Mouse (Mus musculus) intestine, postnatal 0 days (tissue): ENCODE data around the gene Ms4a6d. TPM values are rescaled to one million over a fixed set of nuclear protein-coding genes. Genes with fewer than 3 reads are reported as not detected.
"Not testable (repeated sequence)": the region's sequence is repeated elsewhere in the genome, so short reads cannot be mapped to it uniquely, and the experiment has no call there.

ENCODE experiments used
- ATAC-seq: fragments of 200-750 bp; cut with Nextera tagmentation; 2 replicates; pipeline ENCODE4 v1.8.0; 2017; ENCODE audit warnings: mild to moderate bottlenecking, moderate TSS enrichment, moderate library complexity
- H3K27ac ChIP-seq: fragments of 300-500 bp; sonication (generic); 2 replicates; pipeline ENCODE4 v1.5.1; 2014; ENCODE audit warnings: mild to moderate bottlenecking, low read depth, low read length, moderate library complexity
- H3K27me3 ChIP-seq: fragments of 300-500 bp; sonication (generic); replicated peaks from 2 replicates; pipeline ENCODE4 v1.6.1; 2014; ENCODE audit warnings: low read length, mixed read lengths; ENCODE audit not compliant: control insufficient read depth, insufficient read depth
- H3K36me3 ChIP-seq: fragments of 300-500 bp; sonication (generic); 2 replicates; pipeline ENCODE4 v1.6.1; 2014; ENCODE audit warnings: mild to moderate bottlenecking, moderate library complexity; ENCODE audit not compliant: control insufficient read depth, insufficient read depth
- H3K4me1 ChIP-seq: fragments of 300-500 bp; sonication (generic); replicated peaks from 2 replicates; pipeline ENCODE4 v1.6.1; 2014; ENCODE audit warnings: antibody characterized with exemption, low read length, mixed read lengths; ENCODE audit not compliant: control insufficient read depth, insufficient read depth
- H3K4me2 ChIP-seq: fragments of 300-500 bp; sonication (generic); replicated peaks from 2 replicates; pipeline ENCODE4 v1.6.1; 2014; ENCODE audit warnings: low read depth, mild to moderate bottlenecking, moderate library complexity
- H3K4me3 ChIP-seq: fragments of 300-500 bp; sonication (generic); 2 replicates; pipeline ENCODE4 v1.5.1; 2014; ENCODE audit warnings: low read depth, low read length
- H3K9ac ChIP-seq: fragments of 300-500 bp; sonication (generic); 2 replicates; pipeline ENCODE4 v1.6.1; 2014; ENCODE audit warnings: mild to moderate bottlenecking, low read depth, low read length
- H3K9me3 ChIP-seq: fragments of 300-500 bp; sonication (generic); 2 replicates; pipeline ENCODE4 v1.6.1; 2016; ENCODE audit warnings: mixed run types; ENCODE audit not compliant: control insufficient read depth
- CTCF ChIP-seq: sonication (generic); IDR thresholded peaks from 2 replicates; pipeline ENCODE4 v1.5.1; 2016; ENCODE audit warnings: low read depth, mild to moderate bottlenecking, control low read depth, antibody characterized with exemption, moderate library complexity
- WGBS: fragments of 180-500 bp; shearing (Covaris S2); extraction: QIAGEN DNeasy Blood & Tissue Kit; methylation state at CpG from one replicate; pipeline ENCODE4 v1.1.7; 2014; 5-methylcytosine and 5-hydroxymethylcytosine counted together
- polyA plus RNA-seq: library from polyadenylated mRNA; unstranded; fragments of >200 nt; fragmentation: Nextera tagmentation; extraction: Ambion mirVana; gene quantifications from 2 replicates; pipeline ENCODE4 v1.2.1, GENCODE M21; 2015

Gene Ms4a6d
- polyA plus RNA-seq, 1 experiment from 2014 or later: 5.4 TPM

DNA sequence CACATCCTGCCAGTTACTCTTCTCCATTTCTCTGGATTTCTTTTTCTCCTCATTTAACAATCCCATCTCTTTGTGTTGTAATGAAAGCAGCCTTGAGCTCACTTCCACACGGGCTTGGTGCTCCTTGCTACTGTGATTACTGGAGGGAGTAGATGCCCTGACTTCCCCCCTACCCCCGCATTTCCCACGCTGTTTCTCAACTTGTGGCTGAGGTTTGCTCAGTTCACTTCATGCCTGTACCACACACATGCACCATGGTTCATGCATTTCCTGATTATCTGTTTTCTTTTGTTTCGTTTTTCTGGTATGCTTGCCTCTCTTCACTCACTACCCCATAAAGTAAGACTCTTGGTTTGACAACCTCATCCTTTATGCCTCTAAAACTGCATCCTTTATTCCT, 15.4 kb downstream of the Ms4a6d start:
- H3K9ac ChIP-seq: no peak overlapping the region
- 72% methylated on average over 4 of the region's 4 CpGs for WGBS
- no peak overlapping the region for H3K4me2 ChIP-seq
- no peak overlapping the region for H3K4me3 ChIP-seq
- H3K27ac ChIP-seq: no peak overlapping the region
- ATAC-seq: no peak
- H3K4me1 ChIP-seq: no peaks in the 10 kb centered on the region
- no peaks in the 10 kb centered on the region for H3K27me3 ChIP-seq
- H3K36me3 ChIP-seq: no peaks in the 10 kb centered on the region
- TF ChIP-seq CTCF: no peak
- H3K9me3 ChIP-seq: no peaks in the 10 kb centered on the region

- Histone ChIP-seq H3K4me1 (no peaks in the 10 kb centered on the region), H3K36me3 (no peaks in the 10 kb centered on the region), H3K9ac (no peak overlapping the region), H3K27me3 (no peaks in the 10 kb centered on the region), H3K4me3 (no peak overlapping the region), H3K4me2 (no peak overlapping the region), H3K27ac (no peak overlapping the region), H3K9me3 (no peaks in the 10 kb centered on the region)
- no peak for TF ChIP-seq CTCF
- 92% methylated on average over 8 of the region's 8 CpGs for WGBS
- ATAC-seq: no peak
These were observed 29.7 kb downstream of the Ms4a6d start for GRCm38 (mm10) chr19:11574965-11575364.

DNA sequence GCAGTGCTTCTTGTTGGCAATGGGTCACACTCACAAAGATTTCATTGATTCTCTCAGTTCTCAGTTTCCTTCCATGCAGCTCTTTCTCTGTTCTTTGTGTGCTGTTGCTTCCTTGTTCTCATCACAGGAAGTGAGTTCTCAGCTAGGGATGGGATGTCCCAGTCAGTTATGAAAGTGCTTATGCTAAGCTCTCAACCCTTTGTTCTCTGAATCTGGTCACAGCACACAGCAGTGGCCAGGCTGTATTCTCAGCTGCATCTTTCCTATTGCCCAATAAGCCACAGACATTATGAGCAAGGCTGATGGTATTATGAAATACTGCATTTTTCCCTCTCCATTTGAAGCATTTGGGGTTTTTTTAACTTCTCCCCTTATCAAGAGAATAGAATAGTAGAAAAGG, 45.1 kb downstream of the Ms4a6d start:
- ATAC-seq, H3K9me3 ChIP-seq, H3K4me2 ChIP-seq, H3K9ac ChIP-seq, H3K36me3 ChIP-seq, H3K4me3 ChIP-seq, H3K27me3 ChIP-seq, H3K27ac ChIP-seq, H3K4me1 ChIP-seq: not testable (repeated sequence)

DNA sequence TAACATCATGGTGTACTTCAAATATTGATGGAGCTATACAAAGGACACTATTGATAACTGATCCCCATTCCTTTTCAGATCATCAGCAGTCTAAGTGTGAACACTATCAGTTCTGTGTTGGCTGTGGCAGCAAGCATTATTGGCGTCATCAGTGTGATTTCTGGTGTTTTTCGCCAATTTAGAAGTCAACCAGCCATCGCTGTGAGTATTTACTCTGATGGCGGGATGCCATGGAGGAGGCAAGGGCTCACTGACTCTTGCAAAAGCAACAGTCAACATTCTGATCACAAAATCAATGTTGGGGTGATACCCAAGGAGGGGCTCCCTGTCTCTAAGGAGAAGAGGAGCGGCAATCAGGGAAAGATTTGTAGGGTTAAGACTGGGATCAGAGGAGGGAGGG, 49.9 kb downstream of the Ms4a6d start:
- H3K27me3 ChIP-seq: no peaks in the 10 kb centered on the region
- no peak overlapping the region for H3K4me2 ChIP-seq
- H3K27ac ChIP-seq: no peak overlapping the region
- TF ChIP-seq CTCF: no peak
- no peak overlapping the region for H3K4me3 ChIP-seq
- no peaks in the 10 kb centered on the region for H3K36me3 ChIP-seq
- WGBS: 85% methylated on average over 5 of the region's 5 CpGs
- H3K9ac ChIP-seq: no peak overlapping the region
- H3K4me1 ChIP-seq: no peaks in the 10 kb centered on the region
- no peak for ATAC-seq
- no peaks in the 10 kb centered on the region for H3K9me3 ChIP-seq

DNA sequence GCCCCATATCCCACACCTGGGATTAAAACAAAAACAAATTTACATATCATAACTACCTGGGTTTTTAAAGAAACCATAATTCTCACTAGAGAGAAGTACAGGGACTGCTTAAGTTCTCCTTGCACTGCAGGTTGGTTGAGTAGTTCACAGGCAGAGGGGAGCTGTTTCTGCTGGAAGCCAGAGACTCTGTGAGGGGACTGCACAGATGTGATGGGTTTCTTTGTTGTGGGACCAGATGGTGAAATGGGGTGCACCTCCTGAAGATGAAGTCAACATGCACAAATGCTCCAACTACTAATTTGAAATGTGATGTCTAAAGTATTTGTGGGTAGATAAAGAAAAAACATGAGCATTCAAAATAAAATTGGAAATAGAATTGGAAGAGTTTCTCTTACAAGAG, 56.7 kb downstream of the Ms4a6d start:
- H3K27me3 ChIP-seq: no peaks in the 10 kb centered on the region
- ATAC-seq: no peak
- H3K9ac ChIP-seq: no peak overlapping the region
- no peaks in the 10 kb centered on the region for H3K4me1 ChIP-seq
- H3K27ac ChIP-seq: no peak overlapping the region
- no peaks in the 10 kb centered on the region for H3K9me3 ChIP-seq
- H3K4me2 ChIP-seq: no peak overlapping the region
- TF ChIP-seq CTCF: no peak
- no peak overlapping the region for H3K4me3 ChIP-seq
- no peaks in the 10 kb centered on the region for H3K36me3 ChIP-seq

DNA sequence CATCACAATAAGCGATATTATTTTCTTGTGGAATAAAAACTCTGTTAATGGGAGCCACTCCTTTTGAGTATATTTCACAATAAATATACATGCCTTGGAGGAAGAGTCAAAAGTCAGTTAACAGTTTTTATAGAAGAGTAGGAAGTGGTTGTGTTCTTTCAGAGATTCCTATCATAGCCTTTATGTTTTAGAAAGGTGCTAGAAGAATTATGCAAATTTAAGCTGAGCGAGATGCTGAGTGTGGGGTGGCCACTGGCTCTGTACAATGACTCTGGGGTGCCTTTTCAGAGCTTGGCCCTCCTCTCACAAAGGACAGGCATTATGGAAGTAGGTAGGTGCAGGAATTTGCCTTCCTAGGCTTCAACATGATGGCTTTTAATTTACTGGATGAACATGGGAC, 60.3 kb downstream of the Ms4a6d start:
- not testable (repeated sequence) for ATAC-seq, H3K36me3 ChIP-seq, H3K4me2 ChIP-seq, H3K9me3 ChIP-seq, H3K27ac ChIP-seq, H3K4me1 ChIP-seq, H3K9ac ChIP-seq, H3K27me3 ChIP-seq, H3K4me3 ChIP-seq
- 80% methylated on average over 2 of the region's 2 CpGs for WGBS

DNA sequence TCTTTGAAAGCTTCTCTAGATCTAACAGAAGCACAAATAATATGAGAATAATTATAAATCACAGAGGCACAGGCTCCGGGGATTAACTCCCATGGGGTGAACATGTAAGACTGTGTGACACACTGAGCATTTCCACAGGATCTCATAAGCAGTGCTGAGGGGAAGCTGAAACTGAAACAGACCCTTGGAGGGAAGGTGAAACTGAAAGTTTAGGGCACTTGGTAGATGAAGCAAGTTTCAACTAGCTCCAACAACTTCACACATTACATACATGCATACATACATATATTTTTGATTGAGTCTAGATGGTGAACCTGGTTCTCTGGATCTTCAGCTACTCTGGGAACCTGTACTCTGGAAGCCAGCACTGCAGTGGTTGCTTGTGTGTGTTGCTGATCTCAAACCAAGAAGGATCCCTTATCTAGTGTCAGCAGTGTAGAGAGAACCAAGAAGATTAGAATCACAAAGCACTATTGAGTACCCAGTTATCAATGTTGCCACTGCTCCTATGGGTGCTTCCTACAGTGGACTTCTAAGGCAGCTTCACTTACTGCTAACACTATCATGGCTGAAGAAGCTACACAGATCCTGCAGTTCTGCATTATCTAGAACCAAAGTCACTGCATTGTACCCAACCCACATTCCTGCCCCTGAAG, 64.4 kb downstream of the Ms4a6d start:
- not testable (repeated sequence) for H3K4me3 ChIP-seq, H3K4me2 ChIP-seq, ATAC-seq, H3K36me3 ChIP-seq, H3K27me3 ChIP-seq, H3K9ac ChIP-seq, H3K27ac ChIP-seq, H3K9me3 ChIP-seq, H3K4me1 ChIP-seq
- WGBS: 76% methylated on average over 1 of the region's 1 CpGs
